Comparison of ENCODE assay signal across 32 mouse cellular contexts in the genomic region with DNA sequence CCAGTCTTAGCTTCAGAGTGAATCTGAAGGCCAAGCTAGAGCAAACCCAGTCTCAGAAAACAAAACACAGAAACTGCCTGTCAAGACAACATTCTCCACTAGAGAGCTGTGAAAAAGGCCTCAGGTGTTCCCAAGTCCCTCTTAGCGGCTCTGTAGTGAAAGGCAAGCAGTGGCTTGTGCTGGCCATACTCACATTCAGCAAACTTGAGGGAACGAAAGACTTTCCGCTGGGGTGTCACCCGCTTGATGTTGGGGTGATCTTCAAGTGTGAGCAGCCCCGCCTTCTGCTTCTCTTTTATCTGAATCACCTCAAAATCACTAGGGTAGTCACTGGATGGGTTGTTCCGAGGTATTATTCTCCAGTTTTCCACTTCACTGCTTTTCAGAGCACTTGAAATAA. TPM values are rescaled to one million over a fixed set of nuclear protein-coding genes. Genes with fewer than 3 reads are reported as not detected.
DNase-seq lines count a peak whose midpoint lies in the region; TF ChIP-seq lines count a peak whose summit lies in the region.
"Had no signal": no experiment of that assay in that cellular context is flagged by ENCODE, and none has a peak within 500 bp of the region (broad histone marks: within the 10 kb centered on the region; RNA-seq: fewer than 3 reads in every experiment).

No protein-coding gene starts in this region.

- intact Hi-C loops in left cerebral cortex, postnatal 10 days (cut with DNase I), result no loop called here

- H3K4me1 ChIP-seq in spleen, adult 2 months (ENCODE audit: control insufficient read depth, insufficient read depth, insufficient read length), result no peaks in the 10 kb centered on the region; the same call in 1 of the 2 replicates
- peaks cover 80% of the 10 kb centered on the region for H3K4me1 ChIP-seq in E14TG2a.4 (replicated peaks; ENCODE audit: low read depth, low read length)
- H3K4me1 ChIP-seq: limb, embryonic 10.5 days; liver, embryonic 15.5 days; lung, embryonic 15.5 days; stomach, embryonic 15.5 days had no signal

- no peak for DNase-seq in spleen, adult 2 months (ENCODE audit: low read depth in 1 of 2, low spot score in 2 of 2)
- no peak for DNase-seq in spleen, adult 12 weeks (ENCODE audit: low spot score)
- peak; percentile 42 for DNase-seq in ZHBTc4 (ENCODE audit: low read depth, low spot score)
- no peak for DNase-seq in adrenal gland, postnatal 14 days
- no peak for DNase-seq in left cerebral cortex, postnatal 10 days (ENCODE audit: extremely low spot score in 1 of 2, low spot score in 2 of 2)
- no peak for DNase-seq in frontal cortex, postnatal 25 days (ENCODE audit: low spot score in 2 of 2)
- DNase-seq: cerebellum, adult 11 months; cerebellum, postnatal 10 days; gastrocnemius, postnatal 14 days; heart, adult 18-20 months; heart, postnatal 10 days; kidney, postnatal 10 days; liver; lung, postnatal 36 days; midbrain, embryonic 14.5 days; retina, postnatal 1 day; right cerebral cortex, postnatal 25 days had no signal

- no peak overlapping the region for H3K4me3 ChIP-seq in spleen, adult 2 months (ENCODE audit: extremely low read depth, insufficient read depth, insufficient read length)
- 0 out of 2 replicates have a peak overlapping the region, but pooled peaks have one; percentile 8 for H3K4me3 ChIP-seq in E14TG2a.4 (replicated peaks; ENCODE audit: low read length)
- H3K4me3 ChIP-seq: heart, embryonic 12.5 days; hindbrain, embryonic 10.5 days; limb, embryonic 10.5 days; liver, embryonic 15.5 days; lung, embryonic 15.5 days; megakaryocyte, embryonic 14.5 days; neural tube, embryonic 13.5 days; stomach, embryonic 15.5 days had no signal

- peak overlapping the region; percentile 28; the same call in 1 of the 2 replicates for H3K27ac ChIP-seq in spleen, adult 2 months (ENCODE audit: insufficient read depth, low read length)
- H3K27ac ChIP-seq: hindbrain, embryonic 10.5 days; limb, embryonic 10.5 days; liver, embryonic 15.5 days; lung, embryonic 15.5 days; neural tube, embryonic 13.5 days; stomach, embryonic 15.5 days had no signal

- no peak for TF ChIP-seq POLR2A in spleen, adult 2 months (IDR thresholded peaks at IDR 0.05; ENCODE audit: low read depth, low read length)

- no peaks in the 10 kb centered on the region for H3K9me3 ChIP-seq in E14TG2a.4 (ENCODE audit: low read length)
- H3K9me3 ChIP-seq: heart, embryonic 12.5 days; hindbrain, embryonic 10.5 days; limb, embryonic 10.5 days; liver, embryonic 15.5 days; lung, embryonic 15.5 days; megakaryocyte, embryonic 14.5 days; neural tube, embryonic 13.5 days; stomach, embryonic 15.5 days had no signal

- H3K36me3 ChIP-seq in spleen, adult 2 months (ENCODE audit: control insufficient read depth, insufficient read depth, low read length), result peaks cover 31% of the 10 kb centered on the region
- H3K36me3 ChIP-seq in E14TG2a.4 (ENCODE audit: insufficient read depth, low read length), result peaks cover 97% of the 10 kb centered on the region

- WGBS in spleen, adult 2 months, result 84% methylated on average over 6 of the region's 6 CpGs

- no peaks in the 10 kb centered on the region for H3K27me3 ChIP-seq in spleen, adult 2 months (ENCODE audit: control insufficient read depth, insufficient read depth, low read length)
- no peaks in the 10 kb centered on the region for H3K27me3 ChIP-seq in E14TG2a.4 (ENCODE audit: insufficient read depth, low read length)
- H3K27me3 ChIP-seq: heart, embryonic 12.5 days; liver, embryonic 15.5 days; lung, embryonic 15.5 days; megakaryocyte, embryonic 14.5 days; neural tube, embryonic 13.5 days; stomach, embryonic 15.5 days had no signal

- no peak for TF ChIP-seq CTCF in spleen, adult 2 months (IDR thresholded peaks at IDR 0.05; ENCODE audit: extremely low read depth, insufficient read depth, insufficient read length, insufficient replicate concordance)
- no peak for TF ChIP-seq CTCF in E14TG2a.4 (conservative IDR thresholded peaks at IDR 0.05; ENCODE audit: low read length)

RNA-seq across cellular contexts. Expression of a gene that starts 12.7 kb away (rescaled TPM):
- 40.5 and 48.5 TPM in 2 replicates for polyA plus RNA-seq in spleen, adult 2 months (2012; rRNA removed)
- 101 and 109 TPM in 2 replicates for total RNA-seq in adrenal gland, postnatal 14 days (2021)
- 10 to 100 TPM; 59.1 to 70.0 TPM for total RNA-seq in left cerebral cortex, postnatal 10 days (2021)

RNA-seq across cellular contexts. Expression of a gene that starts 29.2 kb away (rescaled TPM):
- 29.9 and 39.7 TPM in 2 replicates for polyA plus RNA-seq in spleen, adult 2 months (2012; rRNA removed)
- 25.6 and 30.1 TPM in 2 replicates for total RNA-seq in adrenal gland, postnatal 14 days (2021)
- total RNA-seq in left cerebral cortex, postnatal 10 days (2021), result 10 to 100 TPM; 48.3 to 56.2 TPM

RNA-seq across cellular contexts. Expression of a gene that starts 29.2 kb away (rescaled TPM):
- not detected in 2 replicates for polyA plus RNA-seq in spleen, adult 2 months (2012; rRNA removed)
- not detected in 2 replicates for total RNA-seq in adrenal gland, postnatal 14 days (2021)
- not detected for total RNA-seq in left cerebral cortex, postnatal 10 days (2021)
- total RNA-seq: adrenal gland, adult 18-20 months; gastrocnemius, postnatal 14 days; heart, postnatal 10 days had no signal
- polyA plus RNA-seq: embryonic facial prominence, embryonic 11.5 days; forebrain, embryonic 11.5 days had no signal

RNA-seq across cellular contexts. Expression of a gene that starts 44.3 kb away (rescaled TPM):
- polyA plus RNA-seq in spleen, adult 2 months (2012; rRNA removed), result 0.13 and 0.29 TPM in 2 replicates
- total RNA-seq in adrenal gland, postnatal 14 days (2021), result 0.34 TPM in 1 of 2 replicates, not detected in the other
- total RNA-seq in left cerebral cortex, postnatal 10 days (2021), result under 1 TPM in 1 of 2 experiments, not detected in 1; 0.45 TPM
- total RNA-seq: adrenal gland, adult 18-20 months; gastrocnemius, postnatal 14 days; heart, adult 18-20 months; heart, postnatal 10 days; MEL had no signal
- polyA plus RNA-seq: C2C12; heart, embryonic 12.5 days; hindbrain, embryonic 10.5 days; hindbrain, embryonic 16.5 days; liver, embryonic 15.5 days; lung, embryonic 15.5 days; midbrain, embryonic 14.5 days; neural tube, embryonic 13.5 days; stomach, embryonic 15.5 days had no signal

RNA-seq across cellular contexts. Expression of a gene that starts 59.2 kb away (rescaled TPM):
- 28.7 and 37.1 TPM in 2 replicates for polyA plus RNA-seq in spleen, adult 2 months (2012; rRNA removed)
- total RNA-seq in adrenal gland, postnatal 14 days (2021), result 11.9 and 13.3 TPM in 2 replicates
- total RNA-seq in left cerebral cortex, postnatal 10 days (2021), result 10 to 100 TPM; 11.2 to 12.5 TPM
